Mouse (Mus musculus): ENCODE measurements at regions not wholly inside any gene's neighbourhood (a gene's known extent, or its start where the extent isn't known, plus 50 kb on each side); places are given as distances from the start of the nearest gene placed in this dataset.

- TF ChIP-seq CTCF (IDR thresholded peaks at IDR 0.05; ENCODE audit: low read depth) (no peak), EP300 (optimal IDR thresholded peaks at IDR 0.05) (no peak)
- Histone ChIP-seq H3K27me3 (ENCODE audit: control insufficient read depth, insufficient read depth, low read length) (no peaks in the 10 kb centered on the region), H3K9ac (ENCODE audit: low read length) (no peak overlapping the region), H3K4me3 (ENCODE audit: low read depth, low read length) (no peak overlapping the region), H3K36me3 (ENCODE audit: control insufficient read depth, insufficient read depth, low read length) (no peaks in the 10 kb centered on the region), H3K27ac (replicated peaks) (no peak overlapping the region), H3K4me1 (replicated peaks; ENCODE audit: control insufficient read depth, insufficient read depth) (no peaks in the 10 kb centered on the region), H3K4me2 (replicated peaks; ENCODE audit: low read depth) (no peak overlapping the region), H3K9me3 (ENCODE audit: control insufficient read depth, low read length) (no peaks in the 10 kb centered on the region)
- 73% methylated on average over 3 of the region's 3 CpGs for WGBS
- no peak for DNase-seq (ENCODE audit: low spot score)
- ATAC-seq (ENCODE audit: low FRiP score, low TSS enrichment) = no peak
Measured at GRCm38 (mm10) chr13:71146859-71147443, 305.3 kb upstream of the Adamts16 start.

- no peak overlapping the region for H3K4me3 ChIP-seq (ENCODE audit: low read depth, low read length)
- no peaks in the 10 kb centered on the region for H3K27me3 ChIP-seq (ENCODE audit: control insufficient read depth, insufficient read depth, low read length)
- 76% methylated on average over 11 of the region's 11 CpGs for WGBS
- DNase-seq (ENCODE audit: low spot score) (no peak), ATAC-seq (ENCODE audit: low FRiP score, low TSS enrichment) (no peak)
- TF ChIP-seq CTCF (IDR thresholded peaks at IDR 0.05; ENCODE audit: low read depth) = no peak
- TF ChIP-seq EP300 (optimal IDR thresholded peaks at IDR 0.05) = no peak
- H3K4me2 ChIP-seq (replicated peaks; ENCODE audit: low read depth) = no peak overlapping the region
- H3K9ac ChIP-seq (ENCODE audit: low read length) = no peak overlapping the region
- H3K4me1 ChIP-seq (replicated peaks; ENCODE audit: control insufficient read depth, insufficient read depth) = no peaks in the 10 kb centered on the region
- no peaks in the 10 kb centered on the region for H3K9me3 ChIP-seq (ENCODE audit: control insufficient read depth, low read length)
- H3K27ac ChIP-seq (replicated peaks) = no peak overlapping the region
- H3K36me3 ChIP-seq (ENCODE audit: control insufficient read depth, insufficient read depth, low read length) = no peaks in the 10 kb centered on the region
Measured at GRCm38 (mm10) chr13:71138745-71139312, 297.2 kb upstream of the Adamts16 start.

- ATAC-seq (ENCODE audit: low FRiP score, low TSS enrichment) (no peak), DNase-seq (ENCODE audit: low spot score) (no peak)
- H3K9ac ChIP-seq (ENCODE audit: low read length) = no peak overlapping the region
- no peak overlapping the region for H3K27ac ChIP-seq (replicated peaks)
- TF ChIP-seq EP300 (optimal IDR thresholded peaks at IDR 0.05) (no peak), CTCF (IDR thresholded peaks at IDR 0.05; ENCODE audit: low read depth) (no peak)
- WGBS = 32% methylated on average over 5 of the region's 5 CpGs
- H3K4me3 ChIP-seq (ENCODE audit: low read depth, low read length) = no peak overlapping the region
- no peaks in the 10 kb centered on the region for H3K4me1 ChIP-seq (replicated peaks; ENCODE audit: control insufficient read depth, insufficient read depth)
- H3K9me3 ChIP-seq (ENCODE audit: control insufficient read depth, low read length) = no peaks in the 10 kb centered on the region
- H3K36me3 ChIP-seq (ENCODE audit: control insufficient read depth, insufficient read depth, low read length) = no peaks in the 10 kb centered on the region
- no peak overlapping the region for H3K4me2 ChIP-seq (replicated peaks; ENCODE audit: low read depth)
- H3K27me3 ChIP-seq (ENCODE audit: control insufficient read depth, insufficient read depth, low read length) = no peaks in the 10 kb centered on the region
Measured at GRCm38 (mm10) chr13:71135940-71136632, 294.5 kb upstream of the Adamts16 start.

GRCm38 (mm10) chr13:71121484-71121883 lies 279.9 kb upstream of the Adamts16 start:
- 0% methylated on average over 1 of the region's 1 CpGs for WGBS
- TF ChIP-seq EP300 (optimal IDR thresholded peaks at IDR 0.05) (no peak), CTCF (IDR thresholded peaks at IDR 0.05; ENCODE audit: low read depth) (no peak)

GRCm38 (mm10) chr13:71108175-71108574 lies 266.6 kb upstream of the Adamts16 start:
- Histone ChIP-seq H3K9me3 (ENCODE audit: control insufficient read depth, low read length) (no peaks in the 10 kb centered on the region), H3K4me1 (replicated peaks; ENCODE audit: control insufficient read depth, insufficient read depth) (no peaks in the 10 kb centered on the region), H3K4me2 (replicated peaks; ENCODE audit: low read depth) (no peak overlapping the region), H3K36me3 (ENCODE audit: control insufficient read depth, insufficient read depth, low read length) (no peaks in the 10 kb centered on the region), H3K27ac (replicated peaks) (no peak overlapping the region), H3K27me3 (ENCODE audit: control insufficient read depth, insufficient read depth, low read length) (no peaks in the 10 kb centered on the region), H3K4me3 (ENCODE audit: low read depth, low read length) (no peak overlapping the region), H3K9ac (ENCODE audit: low read length) (no peak overlapping the region)
- ATAC-seq (ENCODE audit: low FRiP score, low TSS enrichment) = peak; percentile 38; the same call in 1 of the 2 replicates
- TF ChIP-seq CTCF (IDR thresholded peaks at IDR 0.05; ENCODE audit: low read depth) (no peak), EP300 (optimal IDR thresholded peaks at IDR 0.05) (no peak)
- peak; percentile 23 for DNase-seq (ENCODE audit: low spot score)
- 64% methylated on average over 8 of the region's 8 CpGs for WGBS

More at GRCm38 (mm10) chr13:71121484-71121883, 279.9 kb upstream of the Adamts16 start:
- no peaks in the 10 kb centered on the region for H3K27me3 ChIP-seq (ENCODE audit: control insufficient read depth, insufficient read depth, low read length)
- no peak overlapping the region for H3K4me2 ChIP-seq (replicated peaks; ENCODE audit: low read depth)
- H3K9ac ChIP-seq (ENCODE audit: low read length) = no peak overlapping the region
- no peak overlapping the region for H3K4me3 ChIP-seq (ENCODE audit: low read depth, low read length)
- DNase-seq (ENCODE audit: low spot score) (peak; percentile 26), ATAC-seq (ENCODE audit: low FRiP score, low TSS enrichment) (no peak)
- H3K27ac ChIP-seq (replicated peaks) = no peak overlapping the region
- no peaks in the 10 kb centered on the region for H3K9me3 ChIP-seq (ENCODE audit: control insufficient read depth, low read length)
- H3K4me1 ChIP-seq (replicated peaks; ENCODE audit: control insufficient read depth, insufficient read depth) = no peaks in the 10 kb centered on the region
- H3K36me3 ChIP-seq (ENCODE audit: control insufficient read depth, insufficient read depth, low read length) = no peaks in the 10 kb centered on the region
